Mouse (Mus musculus) neural tube, postnatal 0 days (tissue): ENCODE results near the gene Gm10721. TPM values are rescaled to one million over a fixed set of nuclear protein-coding genes. Genes with fewer than 3 reads are reported as not detected.

Experiments
- microRNA-seq: library from miRNA; unstranded; fragments of <30 nt; microRNA quantifications from one replicate; pipeline ENCODE4, GENCODE M21; 2016
- polyA plus RNA-seq: library from polyadenylated mRNA; unstranded; fragments of >200 nt; fragmentation: Nextera tagmentation; extraction: Ambion mirVana; gene quantifications from 2 replicates; pipeline ENCODE4 v1.2.1, GENCODE M21; 2015

Gm10721 gene
- not detected in 2 replicates for polyA plus RNA-seq

DNA sequence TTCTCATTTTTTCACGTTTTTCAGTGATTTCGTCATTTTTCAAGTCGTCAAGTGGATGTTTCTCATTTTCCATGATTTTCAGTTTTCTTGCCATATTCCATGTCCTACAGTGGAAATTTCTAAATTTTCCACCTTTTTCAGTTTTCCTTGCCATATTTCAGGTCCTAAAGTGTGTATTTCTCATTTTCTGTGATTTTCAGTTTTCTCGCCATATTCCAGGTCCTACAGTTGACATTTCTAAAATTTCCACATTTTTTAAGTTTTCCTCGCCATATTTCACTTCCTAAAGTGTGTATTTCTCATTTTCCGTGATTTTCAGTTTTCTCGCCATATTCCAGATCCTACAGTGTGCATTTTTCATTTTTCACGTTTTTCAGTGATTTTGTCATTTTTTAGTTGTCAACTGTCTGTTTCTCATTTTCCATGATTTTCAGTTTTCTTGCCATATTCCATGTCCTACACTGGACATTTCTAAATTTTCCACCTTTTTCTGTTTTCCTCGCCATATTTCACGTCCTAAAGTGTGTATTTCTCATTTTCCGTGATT lies at the start of gene Gm10721:
TSS of gene Gm10721 (plus strand) at position 408 of the 547 bp plus-strand sequence.

DNA sequence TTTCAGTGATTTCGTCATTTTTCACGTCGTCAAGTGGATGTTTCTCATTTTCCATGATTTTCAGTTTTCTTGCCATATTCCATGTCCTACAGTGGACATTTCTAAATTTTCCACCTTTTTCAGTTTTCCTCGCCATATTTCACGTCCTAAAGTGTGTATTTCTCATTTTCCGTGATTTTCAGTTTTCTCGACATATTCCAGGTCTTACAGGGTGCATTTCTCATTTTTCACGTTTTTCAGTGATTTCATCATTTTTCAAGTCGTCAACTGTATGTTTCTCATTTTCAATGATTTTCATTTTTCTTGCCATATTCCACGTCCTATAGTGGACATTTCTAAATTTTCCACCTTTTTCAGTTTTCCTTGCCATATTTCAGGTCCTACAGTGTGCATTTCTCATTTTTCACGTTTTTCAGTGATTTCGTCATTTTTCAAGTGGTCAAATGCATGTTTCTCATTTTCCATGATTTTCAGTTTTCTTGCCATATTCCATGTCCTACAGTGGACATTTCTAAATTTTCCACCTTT lies 12.4 kb upstream of the Gm10721 start, which contains the start of gene Gm10722:
TSS of gene Gm10722 (plus strand) at position 478 of the 528 bp plus-strand sequence.

DNA sequence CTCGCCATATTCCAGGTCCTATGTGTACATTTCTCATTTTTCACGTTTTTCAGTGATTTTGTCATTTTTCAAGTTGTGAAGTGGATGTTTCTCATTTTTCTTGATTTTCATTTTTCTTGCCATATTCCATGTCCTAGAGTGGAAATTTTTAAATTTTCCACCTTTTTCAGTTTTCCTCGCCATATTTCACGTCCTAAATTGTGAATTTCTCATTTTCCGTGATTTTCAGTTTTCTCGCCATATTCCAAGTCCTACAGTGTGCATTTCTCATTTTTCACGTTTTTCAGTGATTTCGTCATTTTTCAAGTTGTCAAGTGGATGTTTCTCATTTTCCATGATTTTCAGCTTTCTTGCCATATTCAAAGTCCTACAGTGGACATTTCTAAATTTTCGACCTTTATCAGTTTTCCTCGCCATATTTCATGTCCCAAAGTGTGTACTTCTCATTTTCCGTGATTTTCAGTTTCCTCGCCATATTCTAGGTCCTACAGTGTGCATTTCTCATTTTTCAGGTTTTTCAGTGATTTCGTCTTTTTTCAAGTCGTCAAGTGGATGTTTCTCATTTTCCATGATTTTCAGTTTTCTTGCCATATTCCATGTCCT lies 10.0 kb upstream of the Gm10721 start, which contains the start of gene Gm11168:
TSS of gene Gm11168 (plus strand) at position 553 of the 603 bp plus-strand sequence.

DNA sequence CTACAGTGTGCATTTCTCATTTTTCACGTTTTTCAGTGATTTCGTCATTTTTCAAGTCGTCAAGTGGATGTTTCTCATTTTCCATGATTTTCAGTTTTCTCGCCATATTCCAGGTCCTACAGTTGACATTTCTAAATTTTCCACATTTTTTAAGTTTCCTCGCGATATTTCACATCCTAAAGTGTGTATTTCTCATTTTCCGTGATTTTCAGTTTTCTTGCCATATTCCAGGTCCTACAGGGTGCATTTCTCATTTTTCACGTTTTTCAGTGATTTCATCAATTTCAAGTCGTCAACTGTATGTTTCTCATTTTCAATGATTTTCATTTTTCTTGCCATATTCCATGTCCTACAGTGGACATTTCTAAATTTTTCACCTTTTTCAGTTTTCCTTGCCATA lies 2.4 kb downstream of the Gm10721 start, which contains the start of gene Gm10720:
TSS of gene Gm10720 (plus strand) at position 301 of the 400 bp plus-strand sequence.

DNA sequence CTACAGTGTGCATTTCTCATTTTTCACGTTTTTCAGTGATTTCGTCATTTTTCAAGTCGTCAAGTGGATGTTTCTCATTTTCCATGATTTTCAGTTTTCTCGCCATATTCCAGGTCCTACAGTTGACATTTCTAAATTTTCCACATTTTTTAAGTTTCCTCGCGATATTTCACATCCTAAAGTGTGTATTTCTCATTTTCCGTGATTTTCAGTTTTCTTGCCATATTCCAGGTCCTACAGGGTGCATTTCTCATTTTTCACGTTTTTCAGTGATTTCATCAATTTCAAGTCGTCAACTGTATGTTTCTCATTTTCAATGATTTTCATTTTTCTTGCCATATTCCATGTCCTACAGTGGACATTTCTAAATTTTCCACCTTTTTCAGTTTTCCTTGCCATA lies 4.2 kb downstream of the Gm10721 start, which contains the start of gene Gm10719:
TSS of gene Gm10719 (plus strand) at position 301 of the 400 bp plus-strand sequence.

DNA sequence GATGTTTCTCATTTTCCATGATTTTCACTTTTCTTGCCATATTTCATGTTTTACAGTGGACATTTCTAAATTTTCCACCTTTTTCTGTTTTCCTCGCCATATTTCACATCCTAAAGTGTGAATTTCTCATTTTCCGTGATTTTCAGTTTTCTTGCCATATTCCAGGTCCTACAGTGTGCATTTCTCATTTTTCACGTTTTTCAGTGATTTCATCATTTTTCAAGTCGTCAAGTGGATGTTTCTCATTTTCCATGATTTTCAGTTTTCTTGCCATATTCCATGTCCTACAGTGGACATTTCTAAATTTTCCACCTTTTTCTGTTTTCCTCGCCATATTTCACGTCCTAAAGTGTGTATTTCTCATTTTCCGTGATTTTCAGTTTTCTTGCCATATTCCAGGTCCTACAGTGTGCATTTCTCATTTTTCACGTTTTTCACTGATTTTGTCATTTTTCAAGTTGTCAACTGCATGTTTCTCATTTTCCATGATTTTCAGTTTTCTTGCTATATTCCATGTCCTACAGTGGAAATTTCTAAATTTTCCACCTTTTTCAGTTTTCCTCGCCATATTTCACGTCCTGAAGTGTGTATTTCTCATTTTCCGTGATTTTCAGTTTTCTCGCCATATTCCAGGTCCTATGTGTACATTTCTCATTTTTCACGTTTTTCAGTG lies 10.5 kb downstream of the Gm10721 start, which contains the start of gene Gm10718:
TSS of gene Gm10718 (plus strand) at position 236 of the 673 bp plus-strand sequence.

DNA sequence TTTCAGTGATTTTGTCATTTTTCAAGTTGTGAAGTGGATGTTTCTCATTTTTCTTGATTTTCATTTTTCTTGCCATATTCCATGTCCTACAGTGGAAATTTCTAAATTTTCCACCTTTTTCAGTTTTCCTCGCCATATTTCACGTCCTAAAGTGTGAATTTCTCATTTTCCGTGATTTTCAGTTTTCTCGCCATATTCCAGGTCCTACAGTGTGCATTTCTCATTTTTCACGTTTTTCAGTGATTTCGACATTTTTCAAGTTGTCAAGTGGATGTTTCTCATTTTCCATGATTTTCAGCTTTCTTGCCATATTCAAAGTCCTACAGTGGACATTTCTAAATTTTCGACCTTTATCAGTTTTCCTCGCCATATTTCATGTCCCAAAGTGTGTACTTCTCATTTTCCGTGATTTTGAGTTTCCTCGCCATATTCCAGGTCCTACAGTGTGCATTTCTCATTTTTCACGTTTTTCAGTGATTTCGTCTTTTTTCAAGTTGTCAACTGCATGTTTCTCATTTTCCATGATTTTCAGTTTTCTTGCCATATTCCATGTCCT lies 12.1 kb downstream of the Gm10721 start, which contains the start of gene Gm10717:
TSS of gene Gm10717 (plus strand) at position 506 of the 556 bp plus-strand sequence.

DNA sequence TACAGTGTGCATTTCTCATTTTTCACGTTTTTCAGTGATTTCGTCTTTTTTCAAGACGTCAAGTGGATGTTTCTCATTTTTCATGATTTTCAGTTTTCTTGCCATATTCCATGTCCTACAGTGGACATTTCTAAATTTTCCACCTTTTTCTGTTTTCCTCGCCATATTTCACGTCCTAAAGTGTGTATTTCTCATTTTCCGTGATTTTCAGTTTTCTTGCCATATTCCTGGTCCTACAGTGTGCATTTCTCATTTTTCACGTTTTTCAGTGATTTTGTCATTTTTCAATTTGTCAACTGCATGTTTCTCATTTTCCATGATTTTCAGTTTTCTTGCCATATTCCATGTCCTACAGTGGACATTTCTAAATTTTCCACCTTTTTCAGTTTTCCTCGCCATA lies 21.4 kb downstream of the Gm10721 start, which contains the start of gene Gm17535:
TSS of gene Gm17535 (plus strand) at position 301 of the 400 bp plus-strand sequence.

DNA sequence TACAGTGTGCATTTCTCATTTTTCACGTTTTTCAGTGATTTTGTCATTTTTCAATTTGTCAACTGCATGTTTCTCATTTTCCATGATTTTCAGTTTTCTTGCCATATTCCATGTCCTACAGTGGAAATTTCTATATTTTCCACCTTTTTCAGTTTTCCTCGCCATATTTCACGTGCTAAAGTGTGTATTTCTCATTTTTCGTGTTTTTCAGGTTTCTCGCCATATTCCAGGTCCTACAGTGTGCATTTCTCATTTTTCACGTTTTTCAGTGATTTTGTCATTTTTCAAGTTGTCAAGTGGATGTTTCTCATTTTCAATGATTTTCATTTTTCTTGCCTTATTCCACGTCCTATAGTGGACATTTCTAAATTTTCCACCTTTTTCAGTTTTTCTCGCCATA lies 23.6 kb downstream of the Gm10721 start, which contains the start of gene Gm10715:
TSS of gene Gm10715 (plus strand) at position 301 of the 400 bp plus-strand sequence.

Small RNAs within 50 kb of the gene (microRNA-seq; reads per million reads assigned to microRNA genes)
- gene Mir101c = not detected

Other genes with a start within 250 kb of the Gm10721 start
- not detected in 2 replicates for gene Gm10722, start 12.2 kb upstream of the Gm10721 start, polyA plus RNA-seq
- not detected in 2 replicates for gene Gm11168, start 9.8 kb upstream of the Gm10721 start, polyA plus RNA-seq
- gene Gm10720, start 2.5 kb downstream of the Gm10721 start, polyA plus RNA-seq = not detected in 2 replicates
- 0.38 TPM in 1 of 2 replicates, not detected in the other for gene Gm10719, start 4.3 kb downstream of the Gm10721 start, polyA plus RNA-seq
- 0.36 TPM in 1 of 2 replicates, not detected in the other for gene Gm10718, start 10.4 kb downstream of the Gm10721 start, polyA plus RNA-seq
- gene Gm10717, start 12.3 kb downstream of the Gm10721 start, polyA plus RNA-seq = 0.41 TPM in 1 of 2 replicates, not detected in the other
- gene Gm17535, start 21.5 kb downstream of the Gm10721 start, polyA plus RNA-seq = not detected in 2 replicates
- gene Gm10715, start 23.7 kb downstream of the Gm10721 start, polyA plus RNA-seq = not detected in 2 replicates